Mouse (Mus musculus) G1E (cell line): ENCODE measurements around the gene Slc10a4. TPM values are rescaled to one million over a fixed set of nuclear protein-coding genes. Genes with fewer than 3 reads are reported as not detected.
"Not testable (repeated sequence)": the region's sequence is repeated elsewhere in the genome, so short reads cannot be mapped to it uniquely, and the experiment has no call there.

Source experiments
- ATAC-seq: 2 replicates; pipeline ENCODE4 v1.8.0; 2016; ENCODE audit warnings: mild to moderate bottlenecking; ENCODE audit not compliant: insufficient number of reproducible peaks, poor library complexity, low FRiP score, severe bottlenecking; ENCODE audit errors: extremely low read depth
- DNase-seq: peaks from one replicate; pipeline ENCODE4 v3.0.0; 2012; ENCODE audit warnings: low spot score
- H3K27me3 ChIP-seq: 2 replicates; pipeline ENCODE4 v1.6.1; 2012; ENCODE audit warnings: mild to moderate bottlenecking, low read length, inconsistent platforms; ENCODE audit not compliant: insufficient read depth
- H3K36me3 ChIP-seq: replicated peaks from 2 replicates; pipeline ENCODE3; 2012; ENCODE audit warnings: mild to moderate bottlenecking, inconsistent platforms
- H3K4me1 ChIP-seq: 2 replicates; pipeline ENCODE4 v1.6.1; 2012; ENCODE audit warnings: low read depth, low read length, inconsistent platforms, mixed read lengths; ENCODE audit not compliant: insufficient read depth
- H3K4me3 ChIP-seq: 2 replicates; pipeline ENCODE4 v1.5.1; 2012; ENCODE audit warnings: low read depth, mild to moderate bottlenecking, inconsistent platforms, low read length, moderate library complexity, mixed read lengths
- H3K9me3 ChIP-seq: replicated peaks from 2 replicates; pipeline ENCODE4 v1.6.1; 2012; ENCODE audit warnings: inconsistent platforms
- CTCF ChIP-seq: IDR thresholded peaks from 2 replicates; pipeline ENCODE4 v1.5.1; 2012; ENCODE audit warnings: low read depth, low read length, inconsistent platforms, mixed read lengths
- GATA1 ChIP-seq: IDR thresholded peaks from 2 replicates; pipeline ENCODE4 v1.6.1; 2012; ENCODE audit warnings: borderline replicate concordance, low read length, inconsistent platforms, mixed read lengths
- GATA2 ChIP-seq: IDR thresholded peaks from 2 replicates; pipeline ENCODE4 v1.6.1; 2012; ENCODE audit warnings: low read depth, low read length, inconsistent platforms, borderline replicate concordance
- POLR2AphosphoS5 ChIP-seq: IDR thresholded peaks from 2 replicates; pipeline ENCODE4 v1.6.1; 2012; ENCODE audit warnings: low read depth, low read length, inconsistent platforms; ENCODE audit not compliant: insufficient replicate concordance
- TAL1 ChIP-seq: conservative IDR thresholded peaks from 2 replicates; pipeline ENCODE4 v1.6.1; 2012; ENCODE audit warnings: low read depth, low read length, inconsistent platforms, mixed read lengths
- polyA plus RNA-seq: library from polyadenylated mRNA; stranded (reverse); fragments of >175 nt; gene quantifications from 2 replicates; pipeline ENCODE4 v1.2.3, GENCODE M21; 2012
- total RNA-seq, 2 experiments: library from RNA; stranded (forward) in 1 of 2; stranded (reverse) in 1 of 2; fragments of 200-1000 nt in 1 of 2; fragments of >200 nt in 1 of 2; fragmentation: Nextera tagmentation in 1 of 2; gene quantifications; 2 replicates each; pipeline ENCODE4 v1.2.3; 2014 to 2017

Gene Slc10a4
- total and polyA plus RNA-seq, 3 experiments = 0.11 TPM; not detected in 2

GRCm38 (mm10) chr5:72992474-72992873 lies 14.2 kb upstream of the Slc10a4 start:
- H3K4me1 ChIP-seq = no peaks in the 10 kb centered on the region
- no peak for TF ChIP-seq CTCF
- H3K9me3 ChIP-seq = no peaks in the 10 kb centered on the region
- peaks cover 14% of the 10 kb centered on the region for H3K27me3 ChIP-seq
- ATAC-seq = no peak
- H3K36me3 ChIP-seq = no peaks in the 10 kb centered on the region
- no peak for DNase-seq
- no peak overlapping the region for H3K4me3 ChIP-seq

DNA sequence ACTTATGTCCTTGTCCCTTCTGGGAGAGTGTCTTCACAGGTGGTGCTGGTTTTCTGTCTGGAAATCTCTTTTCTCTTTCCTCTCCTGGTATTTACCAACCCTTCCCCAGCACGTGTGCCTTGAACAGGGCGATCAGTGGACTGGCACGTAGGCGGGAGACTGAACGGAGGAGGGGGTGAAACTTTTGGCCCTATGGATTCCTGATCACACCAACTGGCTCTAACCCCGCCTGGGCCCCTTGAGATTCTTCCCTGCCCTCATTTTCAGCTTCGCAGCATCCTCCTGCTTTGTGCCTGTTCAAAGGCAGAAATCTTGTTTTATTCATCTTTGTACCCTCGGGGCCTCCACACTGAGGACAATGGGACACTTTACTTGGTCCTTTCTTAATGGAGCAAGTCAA lies 12.3 kb upstream of the Slc10a4 start:
- Histone ChIP-seq H3K36me3 (no peaks in the 10 kb centered on the region), H3K27me3 (peaks cover 14% of the 10 kb centered on the region), H3K4me3 (no peak overlapping the region), H3K4me1 (no peaks in the 10 kb centered on the region), H3K9me3 (no peaks in the 10 kb centered on the region)
- TF ChIP-seq TAL1 (no peak), CTCF (no peak), GATA1 (no peak), GATA2 (no peak), POLR2AphosphoS5 (no peak)
- ATAC-seq = no peak
- no peak for DNase-seq

GRCm38 (mm10) chr5:72994928-72995327 lies 11.8 kb upstream of the Slc10a4 start:
- DNase-seq (no peak), ATAC-seq (no peak)
- no peaks in the 10 kb centered on the region for H3K36me3 ChIP-seq
- no peaks in the 10 kb centered on the region for H3K9me3 ChIP-seq
- peaks cover 14% of the 10 kb centered on the region for H3K27me3 ChIP-seq
- no peak overlapping the region for H3K4me3 ChIP-seq
- H3K4me1 ChIP-seq = no peaks in the 10 kb centered on the region
- TF ChIP-seq GATA1 = no peak
- no peak for TF ChIP-seq POLR2AphosphoS5
- no peak for TF ChIP-seq GATA2
- TF ChIP-seq TAL1 = no peak
- TF ChIP-seq CTCF = no peak

GRCm38 (mm10) chr5:72995379-72995778 lies 11.3 kb upstream of the Slc10a4 start:
- peaks cover 14% of the 10 kb centered on the region for H3K27me3 ChIP-seq
- ATAC-seq = no peak

GRCm38 (mm10) chr5:72998546-72998945 lies 8.1 kb upstream of the Slc10a4 start:
- not testable (repeated sequence) for H3K4me3 ChIP-seq, DNase-seq, ATAC-seq, H3K9me3 ChIP-seq, H3K36me3 ChIP-seq, H3K4me1 ChIP-seq
- peaks cover 14% of the 10 kb centered on the region for H3K27me3 ChIP-seq

More at GRCm38 (mm10) chr5:72995379-72995778, 11.3 kb upstream of the Slc10a4 start:
- no peaks in the 10 kb centered on the region for H3K36me3 ChIP-seq
- no peaks in the 10 kb centered on the region for H3K4me1 ChIP-seq
- TF ChIP-seq TAL1 (no peak), GATA1 (no peak), POLR2AphosphoS5 (no peak), CTCF (no peak), GATA2 (no peak)
- DNase-seq = no peak
- no peak overlapping the region for H3K4me3 ChIP-seq
- H3K9me3 ChIP-seq = no peaks in the 10 kb centered on the region

- peaks cover 19% of the 10 kb centered on the region for H3K27me3 ChIP-seq
- H3K4me1 ChIP-seq = no peaks in the 10 kb centered on the region
- DNase-seq (no peak), ATAC-seq (no peak)
- TF ChIP-seq CTCF (no peak), GATA1 (no peak), TAL1 (no peak), GATA2 (no peak), POLR2AphosphoS5 (no peak)
- no peak overlapping the region for H3K4me3 ChIP-seq
- no peaks in the 10 kb centered on the region for H3K36me3 ChIP-seq
- no peaks in the 10 kb centered on the region for H3K9me3 ChIP-seq
Measured at GRCm38 (mm10) chr5:73004046-73004445, 2.6 kb upstream of the Slc10a4 start.

- H3K4me1 ChIP-seq = no peaks in the 10 kb centered on the region
- H3K36me3 ChIP-seq = no peaks in the 10 kb centered on the region
- DNase-seq = no peak
- no peak for ATAC-seq
- TF ChIP-seq POLR2AphosphoS5 (no peak), GATA2 (no peak), TAL1 (no peak), GATA1 (no peak)
- peaks cover 19% of the 10 kb centered on the region for H3K27me3 ChIP-seq
- H3K4me3 ChIP-seq = no peak overlapping the region
- H3K9me3 ChIP-seq = no peaks in the 10 kb centered on the region
Measured at GRCm38 (mm10) chr5:73007582-73007959, 888 bp downstream of the Slc10a4 start.

- H3K4me3 ChIP-seq, H3K4me1 ChIP-seq, ATAC-seq, DNase-seq, H3K36me3 ChIP-seq, H3K9me3 ChIP-seq: not testable (repeated sequence)
- peaks cover 19% of the 10 kb centered on the region for H3K27me3 ChIP-seq
Measured at GRCm38 (mm10) chr5:73008230-73008629, 1.5 kb downstream of the Slc10a4 start.

DNA sequence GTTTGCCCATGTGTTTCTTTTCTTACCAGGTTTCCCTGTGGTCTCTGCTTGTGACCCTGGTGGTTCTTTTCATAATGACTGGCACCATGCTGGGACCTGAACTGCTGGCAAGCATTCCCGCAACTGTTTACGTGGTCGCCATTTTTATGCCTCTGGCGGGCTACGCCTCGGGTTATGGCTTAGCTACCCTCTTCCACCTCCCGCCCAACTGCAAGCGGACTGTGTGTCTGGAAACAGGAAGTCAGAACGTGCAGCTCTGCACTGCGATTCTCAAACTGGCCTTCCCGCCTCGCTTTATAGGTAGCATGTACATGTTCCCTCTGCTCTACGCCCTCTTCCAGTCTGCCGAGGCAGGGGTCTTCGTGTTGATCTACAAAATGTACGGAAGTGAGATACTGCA lies 5.1 kb downstream of the Slc10a4 start:
- not testable (repeated sequence) for ATAC-seq, H3K4me1 ChIP-seq, DNase-seq, H3K27me3 ChIP-seq, H3K9me3 ChIP-seq, H3K36me3 ChIP-seq, H3K4me3 ChIP-seq

GRCm38 (mm10) chr5:73012884-73013610 lies 6.4 kb downstream of the Slc10a4 start:
- not testable (repeated sequence) for DNase-seq, H3K4me1 ChIP-seq, ATAC-seq, H3K27me3 ChIP-seq, H3K36me3 ChIP-seq, H3K9me3 ChIP-seq, H3K4me3 ChIP-seq
